Mouse (Mus musculus) layer of hippocampus, adult 11-12 months (tissue): ENCODE results near the gene Zfp281.

Experiments
- DNase-seq: peaks from one replicate; pipeline ENCODE4 v3.0.0; 2022; ENCODE audit warnings: low spot score

Zfp281 gene

DNA sequence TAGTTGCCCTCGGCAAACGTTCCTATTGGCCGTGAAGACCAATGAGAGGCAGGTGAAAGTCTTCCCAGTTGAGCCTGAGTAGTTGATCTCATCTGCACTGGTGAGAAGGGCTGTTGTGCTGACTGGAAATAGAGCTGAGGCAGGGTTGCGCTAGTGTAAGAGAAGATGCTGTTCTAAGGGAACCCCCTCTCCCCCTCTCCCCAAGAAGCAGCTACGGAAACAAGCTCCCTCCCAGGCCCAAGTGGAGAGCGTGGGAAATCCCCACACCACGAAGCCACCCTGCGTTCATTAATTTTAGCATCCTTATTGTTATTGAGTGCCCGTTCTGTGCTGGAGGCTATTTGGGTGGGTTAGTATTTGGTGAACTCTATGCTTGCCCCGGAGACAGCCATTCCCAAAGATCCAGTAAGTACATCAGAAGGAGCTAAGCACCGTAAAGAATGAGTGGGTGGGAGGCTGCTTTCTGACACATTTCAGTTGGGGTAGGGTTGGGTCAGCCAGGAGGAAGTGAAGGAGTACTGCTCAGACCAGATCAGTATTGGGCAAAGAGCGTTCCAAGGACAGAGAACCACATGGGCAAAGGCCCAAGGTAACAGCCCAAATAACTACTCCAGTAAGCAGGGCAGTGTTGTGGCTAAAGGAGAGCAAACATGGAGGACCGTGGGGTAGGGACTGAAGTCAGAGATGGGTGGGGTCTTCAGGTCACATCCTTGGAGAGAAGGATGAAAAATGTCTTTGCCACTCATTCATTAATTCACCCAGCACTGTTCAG, 33.9 kb downstream of the Zfp281 start:
- DNase-seq = no peak

- DNase-seq = no peak
These were observed 34.6 kb downstream of the Zfp281 start for GRCm38 (mm10) chr1:136659337-136659736.

- DNase-seq = no peak
These were observed 35.2 kb downstream of the Zfp281 start for GRCm38 (mm10) chr1:136659917-136660316.

DNA sequence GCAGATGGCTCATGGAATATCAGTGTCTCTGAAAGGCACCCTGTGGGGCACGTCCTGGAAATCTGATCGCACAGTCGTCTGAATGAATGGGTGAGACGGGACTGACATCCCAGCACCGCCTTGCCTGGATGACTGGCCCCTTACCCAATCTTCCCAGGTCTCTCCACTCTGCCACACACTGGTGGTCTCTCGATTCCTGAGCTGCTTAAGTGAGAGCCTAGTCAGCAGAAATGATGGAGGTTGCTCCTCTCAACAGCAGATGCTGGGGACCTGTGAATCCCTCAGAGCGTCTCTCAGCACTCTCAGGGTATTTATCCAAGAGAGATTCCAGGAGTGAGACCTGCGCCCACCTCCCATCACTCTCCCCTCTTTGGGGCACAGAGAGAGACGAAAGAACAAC, 36.8 kb downstream of the Zfp281 start:
- no peak for DNase-seq

DNA sequence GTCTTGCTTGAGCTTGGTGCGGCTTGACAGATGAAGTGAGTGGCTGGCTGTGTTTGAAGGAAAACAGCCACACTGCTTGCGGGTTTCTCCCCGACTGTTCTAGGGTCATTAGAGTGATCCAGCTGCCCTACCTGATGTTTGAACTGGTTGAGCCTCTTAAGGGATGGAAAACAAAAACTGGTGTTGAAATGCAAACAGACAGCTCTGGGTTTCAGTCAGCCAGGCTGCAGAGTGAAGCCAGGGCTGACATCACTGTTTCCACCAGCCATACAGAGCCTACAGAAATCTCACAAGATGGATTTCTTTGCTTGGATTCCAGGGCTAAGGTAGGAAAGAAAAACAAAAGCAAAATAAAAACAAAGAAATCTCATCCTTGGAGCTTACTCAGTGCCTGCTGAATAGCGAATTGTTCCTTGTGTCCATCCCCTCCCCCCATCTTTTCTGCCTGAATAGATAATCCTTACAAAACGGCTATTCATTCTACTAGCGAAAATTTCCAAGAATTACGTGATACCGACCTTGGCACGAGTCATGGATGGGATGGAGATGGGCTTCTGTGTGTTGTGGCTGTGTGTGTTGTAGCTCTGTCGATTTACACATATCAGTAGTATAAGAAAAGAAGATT, 37.4 kb downstream of the Zfp281 start:
- DNase-seq = peak; percentile 54

GRCm38 (mm10) chr1:136664921-136665582, 40.4 kb downstream of the Zfp281 start:
- DNase-seq = no peak

GRCm38 (mm10) chr1:136666513-136666912, 41.8 kb downstream of the Zfp281 start:
- DNase-seq = no peak

GRCm38 (mm10) chr1:136669926-136670325, 45.2 kb downstream of the Zfp281 start:
- no peak for DNase-seq

GRCm38 (mm10) chr1:136670421-136670820, 45.7 kb downstream of the Zfp281 start:
- DNase-seq = peak; percentile 36

GRCm38 (mm10) chr1:136671767-136672434, 47.2 kb downstream of the Zfp281 start:
- no peak for DNase-seq

- no peak for DNase-seq
These were observed 47.9 kb downstream of the Zfp281 start for GRCm38 (mm10) chr1:136672564-136672963.

DNA sequence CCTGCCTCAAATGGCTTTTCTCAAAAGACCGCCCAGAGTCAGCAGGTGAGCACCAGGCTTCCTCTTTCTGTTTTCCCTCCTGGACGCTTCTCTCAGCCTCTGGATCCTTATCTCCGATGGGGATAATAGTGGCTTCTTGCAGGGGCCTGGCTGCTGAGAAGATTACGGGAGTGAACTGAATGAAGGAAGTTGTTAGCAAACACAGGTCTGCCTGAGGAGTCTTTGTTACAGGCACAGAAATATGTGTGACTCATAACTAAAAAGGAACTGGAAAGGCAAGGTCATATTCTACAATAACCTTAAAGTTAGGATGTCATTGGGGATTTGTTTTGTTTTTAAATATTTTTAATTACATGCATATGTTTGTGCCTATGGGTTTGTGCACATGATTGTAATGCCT, 48.6 kb downstream of the Zfp281 start:
- DNase-seq = no peak

- DNase-seq = no peak
These were observed 50.1 kb downstream of the Zfp281 start for GRCm38 (mm10) chr1:136674548-136675455.

DNA sequence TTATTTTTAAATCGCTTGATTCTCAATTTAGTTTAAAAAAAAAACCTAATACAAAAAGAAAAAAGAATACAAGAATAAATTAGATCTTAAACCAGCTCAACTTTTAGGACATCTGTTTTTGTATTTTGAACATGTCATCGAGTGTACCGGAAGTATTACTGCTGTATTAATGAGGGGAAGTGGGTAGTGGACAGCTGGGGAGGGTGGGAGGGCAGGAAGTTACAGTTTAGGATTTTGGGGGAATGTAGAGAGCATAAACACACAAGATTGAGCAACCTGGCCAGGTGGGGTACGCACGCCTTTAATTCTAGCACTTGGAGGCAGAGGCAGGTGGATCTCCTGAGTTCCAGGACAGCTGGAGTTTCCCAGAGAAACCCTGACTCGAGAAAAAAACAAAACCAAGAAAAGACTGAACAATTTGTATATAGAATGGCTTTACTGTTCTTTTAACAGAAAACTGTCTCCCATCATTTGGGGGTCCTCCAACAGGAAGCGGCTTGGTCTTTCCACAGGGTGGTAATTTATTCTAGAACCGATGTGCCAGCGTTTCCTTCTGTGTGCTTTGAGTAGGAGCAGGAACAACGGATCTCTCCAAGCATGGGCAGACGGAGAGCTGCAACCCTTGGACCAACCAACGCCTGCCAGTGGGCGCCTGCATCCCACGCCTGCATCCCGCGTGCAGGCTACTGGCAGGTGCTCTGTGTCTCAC, 51.2 kb downstream of the Zfp281 start:
- no peak for DNase-seq

DNA sequence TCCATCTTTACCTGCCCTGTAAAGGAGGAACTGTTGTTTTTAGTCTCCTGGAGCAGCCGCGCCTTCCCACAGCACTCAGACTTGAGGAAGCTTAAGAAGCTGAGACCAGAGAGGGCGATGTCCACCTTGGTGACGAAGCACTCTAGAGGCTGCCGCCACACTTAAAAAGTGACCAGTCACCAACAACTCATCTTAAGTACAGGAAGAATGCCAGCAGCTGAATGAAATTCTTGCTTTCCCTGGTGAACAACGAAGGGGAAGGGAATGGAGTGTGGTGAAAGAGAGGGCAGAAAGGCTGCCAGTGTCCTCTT, 51.7 kb downstream of the Zfp281 start:
- no peak for DNase-seq

DNA sequence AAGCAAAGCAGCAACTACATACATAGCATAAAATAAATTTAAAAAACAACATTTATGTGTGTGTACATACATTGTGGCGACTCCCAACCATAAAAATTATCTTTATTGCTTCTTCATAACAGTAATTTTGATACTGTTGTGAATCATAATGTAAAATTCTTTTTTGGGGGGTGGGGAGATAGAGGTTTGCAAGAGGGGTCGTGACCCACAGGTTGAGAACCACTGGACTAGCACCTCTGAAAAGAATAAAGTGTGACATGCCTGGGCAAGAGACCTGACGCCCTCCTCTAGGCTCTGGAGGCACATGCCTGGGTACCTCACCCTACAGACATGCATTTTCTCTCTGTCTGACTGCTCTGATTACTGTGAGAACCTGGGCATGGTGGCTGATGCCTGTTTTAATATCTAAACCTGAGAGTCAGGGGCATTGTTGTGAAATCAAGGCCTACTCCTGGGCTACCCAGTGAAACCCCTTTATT, 53.2 kb downstream of the Zfp281 start:
- no peak for DNase-seq

- no peak for DNase-seq
These were observed 54.1 kb downstream of the Zfp281 start for GRCm38 (mm10) chr1:136678836-136679235.
